Mouse (Mus musculus): ENCODE measurements at regions not wholly inside any gene's neighbourhood (a gene's known extent, or its start where the extent isn't known, plus 50 kb on each side); places are given as distances from the start of the nearest gene placed in this dataset.

- TF ChIP-seq CTCF (IDR thresholded peaks at IDR 0.05; ENCODE audit: low read depth) (no peak), EP300 (IDR thresholded peaks at IDR 0.05; ENCODE audit: low read depth) (no peak)
Observed at GRCm38 (mm10) chr9:41889568-41890272, 234.4 kb downstream of the Sorl1 start.

All from liver, embryonic 14.5 days (tissue).